In the genomic region with DNA sequence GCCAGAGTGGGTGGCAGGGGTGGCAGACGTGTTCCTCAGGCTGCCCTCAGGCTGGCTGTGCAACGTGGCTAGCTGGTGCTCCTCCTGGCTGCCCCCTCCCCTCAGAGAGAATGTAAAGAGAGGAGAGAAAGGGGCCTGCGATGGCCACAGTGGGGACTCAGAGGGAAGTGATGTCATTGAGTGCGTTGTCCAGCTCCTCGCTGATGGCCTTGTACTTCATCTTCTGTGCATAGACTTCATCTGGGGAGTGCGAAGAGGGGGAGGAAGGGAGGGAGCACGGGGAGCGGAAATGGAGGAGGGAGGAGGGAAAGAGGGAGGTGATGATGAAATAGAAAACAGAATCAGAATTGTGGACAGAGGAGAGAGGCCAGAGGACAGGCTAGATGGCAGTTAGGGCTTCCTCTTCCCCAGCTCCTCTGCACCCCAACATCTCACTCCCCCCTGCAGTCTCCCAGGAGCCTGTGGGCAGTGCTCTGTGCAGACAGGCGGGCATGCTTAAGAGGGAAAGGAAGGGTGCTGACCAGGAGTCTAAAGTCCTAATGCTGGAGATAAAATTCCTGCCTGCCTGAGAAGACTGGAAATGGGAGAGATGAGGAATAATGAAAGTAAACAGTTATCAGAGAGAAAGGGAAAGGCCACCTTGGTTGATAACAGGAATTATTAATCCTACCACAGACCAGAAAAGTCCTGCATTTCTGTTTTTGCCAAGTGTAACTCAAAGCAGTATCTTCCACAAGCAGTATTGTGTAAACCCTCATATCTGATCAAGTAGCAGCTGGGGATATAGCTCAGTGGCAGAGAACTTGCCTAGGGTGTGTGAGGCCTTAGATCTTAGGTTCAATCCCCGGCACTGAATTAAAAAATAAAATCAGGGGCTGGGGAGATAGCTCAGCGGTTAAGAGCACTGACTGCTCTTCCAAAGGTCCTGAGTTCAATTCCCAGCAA, we compare ENCODE assay signal across 35 mouse cellular contexts. TPM values are rescaled to one million over a fixed set of nuclear protein-coding genes. Genes with fewer than 3 reads are reported as not detected.
DNase-seq lines count a peak whose midpoint lies in the region; ATAC-seq and TF ChIP-seq lines count a peak whose summit lies in the region.
"Had no signal": no experiment of that assay in that cellular context is flagged by ENCODE, and none has a peak within 500 bp of the region (broad histone marks: within the 10 kb centered on the region; RNA-seq: fewer than 3 reads in every experiment).

No protein-coding gene starts in this region.

- H3K4me3 ChIP-seq in heart, embryonic 10.5 days: no peak overlapping the region
- H3K4me3 ChIP-seq in limb, embryonic 10.5 days: no peak overlapping the region
- 0 out of 2 replicates have a peak overlapping the region, but pooled peaks have one; percentile 7 for H3K4me3 ChIP-seq in small intestine, adult 2 months (ENCODE audit: low read depth, low read length)
- no peak overlapping the region for H3K4me3 ChIP-seq in forebrain, embryonic 10.5 days
- H3K4me3 ChIP-seq: heart, embryonic 13.5 days; hindbrain, embryonic 15.5 days; kidney, embryonic 15.5 days; limb, embryonic 15.5 days; midbrain, embryonic 10.5 days; neural tube, embryonic 15.5 days had no signal

- WGBS in heart, embryonic 10.5 days: 62% methylated on average over 11 of the region's 11 CpGs
- 79% methylated on average over 11 of the region's 11 CpGs for WGBS in limb, embryonic 10.5 days
- 20% methylated on average over 11 of the region's 11 CpGs for WGBS in small intestine, adult 2 months
- 79% methylated on average over 11 of the region's 11 CpGs for WGBS in forebrain, embryonic 10.5 days

- TF ChIP-seq POLR2A in small intestine, adult 2 months (IDR thresholded peaks at IDR 0.05; ENCODE audit: low read depth, low read length): no peak

- H3K4me1 ChIP-seq in heart, embryonic 10.5 days: peaks cover 68% of the 10 kb centered on the region
- H3K4me1 ChIP-seq in limb, embryonic 10.5 days: peaks cover 42% of the 10 kb centered on the region
- H3K4me1 ChIP-seq in small intestine, adult 2 months (ENCODE audit: control insufficient read depth, insufficient read depth, insufficient read length, low read length): peaks cover 22% of the 10 kb centered on the region
- H3K4me1 ChIP-seq in forebrain, embryonic 10.5 days: peaks cover 37% of the 10 kb centered on the region

- peaks cover 17% of the 10 kb centered on the region; the same call in 1 of the 2 replicates for H3K27me3 ChIP-seq in heart, embryonic 10.5 days (ENCODE audit: insufficient read depth, poor library complexity, severe bottlenecking)
- peaks cover 33% of the 10 kb centered on the region for H3K27me3 ChIP-seq in limb, embryonic 10.5 days (ENCODE audit: low read depth, poor library complexity, severe bottlenecking)
- no peaks in the 10 kb centered on the region for H3K27me3 ChIP-seq in small intestine, adult 2 months (ENCODE audit: control insufficient read depth, insufficient read depth, low read length)
- H3K27me3 ChIP-seq in forebrain, embryonic 10.5 days (ENCODE audit: poor library complexity, severe bottlenecking): peaks cover 43% of the 10 kb centered on the region

- no peaks in the 10 kb centered on the region for H3K9me3 ChIP-seq in heart, embryonic 10.5 days
- no peaks in the 10 kb centered on the region for H3K9me3 ChIP-seq in limb, embryonic 10.5 days (replicated peaks)
- no peaks in the 10 kb centered on the region for H3K9me3 ChIP-seq in forebrain, embryonic 10.5 days
- H3K9me3 ChIP-seq: G1E; heart, embryonic 13.5 days; hindbrain, embryonic 15.5 days; kidney, embryonic 15.5 days; limb, embryonic 15.5 days; midbrain, embryonic 10.5 days; neural tube, embryonic 15.5 days had no signal

- H3K27ac ChIP-seq in heart, embryonic 10.5 days: peak overlapping the region; percentile 59; the same call in 1 of the 2 replicates
- peak overlapping the region; percentile 46; the same call in 1 of the 2 replicates for H3K27ac ChIP-seq in limb, embryonic 10.5 days
- peak overlapping the region; percentile 78 for H3K27ac ChIP-seq in small intestine, adult 2 months (ENCODE audit: insufficient read depth, low read depth, low read length)
- H3K27ac ChIP-seq in forebrain, embryonic 10.5 days: no peak overlapping the region
- H3K27ac ChIP-seq: heart, embryonic 13.5 days; hindbrain, embryonic 15.5 days; kidney, embryonic 15.5 days; limb, embryonic 15.5 days; liver, embryonic 14.5 days; midbrain, embryonic 10.5 days; neural tube, embryonic 15.5 days had no signal

- ATAC-seq in common myeloid progenitor, adult 5-6 weeks (replicated peaks; ENCODE audit: low read depth, poor library complexity, severe bottlenecking): peak; percentile 33

- peaks cover 43% of the 10 kb centered on the region for H3K36me3 ChIP-seq in heart, embryonic 10.5 days
- peaks cover 22% of the 10 kb centered on the region for H3K36me3 ChIP-seq in limb, embryonic 10.5 days
- H3K36me3 ChIP-seq in small intestine, adult 2 months (ENCODE audit: control insufficient read depth, insufficient read depth, low read length): peaks cover 2% of the 10 kb centered on the region; the same call in 1 of the 2 replicates
- no peaks in the 10 kb centered on the region for H3K36me3 ChIP-seq in forebrain, embryonic 10.5 days (replicated peaks)
- H3K36me3 ChIP-seq: G1E; hindbrain, embryonic 15.5 days; midbrain, embryonic 10.5 days; neural tube, embryonic 15.5 days had no signal

- DNase-seq in heart, embryonic 10.5 days (ENCODE audit: low spot score): no peak
- DNase-seq in heart, adult 8-10 months (ENCODE audit: low spot score): no peak
- no peak for DNase-seq in limb, embryonic 10.5 days (ENCODE audit: low spot score)
- no peak for DNase-seq in forebrain, embryonic 10.5 days (ENCODE audit: extremely low spot score, low spot score)
- no peak for DNase-seq in ovary, postnatal 10 days (ENCODE audit: low spot score)
- no peak for DNase-seq in ovary, postnatal 14 days (ENCODE audit: low spot score)
- DNase-seq: adrenal gland, postnatal 14 days; B cell, adult 2 months; cerebellum, adult 9-10 months; heart, postnatal 4 days; kidney, postnatal 4 days; lung, embryonic 14.5 days; right cerebral cortex, postnatal 14 days; spleen, adult 18-20 months; thymus, postnatal 14 days had no signal

- no peak for TF ChIP-seq CTCF in small intestine, adult 2 months (IDR thresholded peaks at IDR 0.05; ENCODE audit: extremely low read depth, insufficient read length, insufficient replicate concordance, low read depth, low read length)

RNA-seq across cellular contexts. Expression of gene Tpm2, which starts 7.5 kb away (rescaled TPM):
- polyA plus RNA-seq in heart, embryonic 10.5 days (2016; fragmentation: Nextera tagmentation; extraction: Ambion mirVana): 135 and 142 TPM in 2 replicates
- total RNA-seq in heart, adult 8-10 months (2022): 10 to 100 TPM; 25.4 to 34.9 (median 31.1) TPM
- 8.4 and 10.7 TPM in 2 replicates for total RNA-seq in common myeloid progenitor, adult 5-6 weeks (2017)
- polyA plus RNA-seq in limb, embryonic 10.5 days (2016; fragmentation: Nextera tagmentation; extraction: Ambion mirVana): 45.4 and 60.0 TPM in 2 replicates
- polyA plus RNA-seq in small intestine, adult 2 months (2012; rRNA removed): 31.6 and 37.0 TPM in 2 replicates
- 40.0 and 42.6 TPM in 2 replicates for polyA plus RNA-seq in forebrain, embryonic 10.5 days (2016; fragmentation: Nextera tagmentation; extraction: Ambion mirVana)
- polyA plus RNA-seq: G1E had no signal

RNA-seq across cellular contexts. Expression of gene Car9, which starts 9.3 kb away (rescaled TPM):
- 1.4 and 1.7 TPM in 2 replicates for polyA plus RNA-seq in heart, embryonic 10.5 days (2016; fragmentation: Nextera tagmentation; extraction: Ambion mirVana)
- 1 to 10 TPM in 1 of 4 experiments, under 1 TPM in 3; 0.25 to 1.0 (median 0.52) TPM for total RNA-seq in heart, adult 8-10 months (2022)
- 7.3 and 8.3 TPM in 2 replicates for total RNA-seq in common myeloid progenitor, adult 5-6 weeks (2017)
- polyA plus RNA-seq in limb, embryonic 10.5 days (2016; fragmentation: Nextera tagmentation; extraction: Ambion mirVana): 1.0 and 1.3 TPM in 2 replicates
- 36.6 and 47.7 TPM in 2 replicates for polyA plus RNA-seq in small intestine, adult 2 months (2012; rRNA removed)
- 0.60 and 1.1 TPM in 2 replicates for polyA plus RNA-seq in forebrain, embryonic 10.5 days (2016; fragmentation: Nextera tagmentation; extraction: Ambion mirVana)
- total RNA-seq: CH12.LX had no signal
- polyA plus RNA-seq: G1E had no signal

RNA-seq across cellular contexts. Expression of gene Arhgef39, which starts 16.5 kb away (rescaled TPM):
- 39.9 and 40.1 TPM in 2 replicates for polyA plus RNA-seq in heart, embryonic 10.5 days (2016; fragmentation: Nextera tagmentation; extraction: Ambion mirVana)
- total RNA-seq in heart, adult 8-10 months (2022): not detected
- total RNA-seq in common myeloid progenitor, adult 5-6 weeks (2017): 46.1 and 64.5 TPM in 2 replicates
- 45.1 and 49.8 TPM in 2 replicates for polyA plus RNA-seq in limb, embryonic 10.5 days (2016; fragmentation: Nextera tagmentation; extraction: Ambion mirVana)
- polyA plus RNA-seq in small intestine, adult 2 months (2012; rRNA removed): 21.6 and 38.3 TPM in 2 replicates
- 54.6 and 56.7 TPM in 2 replicates for polyA plus RNA-seq in forebrain, embryonic 10.5 days (2016; fragmentation: Nextera tagmentation; extraction: Ambion mirVana)
- total RNA-seq: gastrocnemius, adult 18-20 months had no signal

RNA-seq across cellular contexts. Expression of gene Ccdc107, which starts 23.3 kb away (rescaled TPM):
- 67.2 and 71.7 TPM in 2 replicates for polyA plus RNA-seq in heart, embryonic 10.5 days (2016; fragmentation: Nextera tagmentation; extraction: Ambion mirVana)
- total RNA-seq in heart, adult 8-10 months (2022): 10 to 100 TPM; 28.7 to 39.4 (median 32.4) TPM
- total RNA-seq in common myeloid progenitor, adult 5-6 weeks (2017): 50.5 and 62.2 TPM in 2 replicates
- 44.3 and 50.8 TPM in 2 replicates for polyA plus RNA-seq in limb, embryonic 10.5 days (2016; fragmentation: Nextera tagmentation; extraction: Ambion mirVana)
- polyA plus RNA-seq in small intestine, adult 2 months (2012; rRNA removed): 365 and 503 TPM in 2 replicates
- 42.2 and 43.9 TPM in 2 replicates for polyA plus RNA-seq in forebrain, embryonic 10.5 days (2016; fragmentation: Nextera tagmentation; extraction: Ambion mirVana)

RNA-seq across cellular contexts. Expression of gene Sit1, which starts 32.5 kb away (rescaled TPM):
- polyA plus RNA-seq in heart, embryonic 10.5 days (2016; fragmentation: Nextera tagmentation; extraction: Ambion mirVana): not detected in 2 replicates
- total RNA-seq in heart, adult 8-10 months (2022): not detected
- total RNA-seq in common myeloid progenitor, adult 5-6 weeks (2017): not detected in 2 replicates
- not detected in 2 replicates for polyA plus RNA-seq in limb, embryonic 10.5 days (2016; fragmentation: Nextera tagmentation; extraction: Ambion mirVana)
- polyA plus RNA-seq in small intestine, adult 2 months (2012; rRNA removed): 0.96 and 1.9 TPM in 2 replicates
- not detected in 2 replicates for polyA plus RNA-seq in forebrain, embryonic 10.5 days (2016; fragmentation: Nextera tagmentation; extraction: Ambion mirVana)
- total RNA-seq: G1E; gastrocnemius, adult 18-20 months; heart, postnatal 4 days; left cerebral cortex, adult 18-20 months; left cerebral cortex, postnatal 36 days; midbrain, postnatal 0 days had no signal
- polyA plus RNA-seq: brain, embryonic 14.5 days; embryonic facial prominence, embryonic 11.5 days; forebrain, embryonic 11.5 days; G1E; heart, embryonic 13.5 days; hindbrain, embryonic 15.5 days; intestine, embryonic 14.5 days; kidney, embryonic 15.5 days; limb, embryonic 15.5 days; lung, embryonic 14.5 days; midbrain, embryonic 10.5 days; midbrain, postnatal 0 days; neural tube, embryonic 15.5 days; testis, adult 2 months had no signal

Comparison
In these comparisons a context has a peak if more than half of its experiments do, and no peak if none do; other contexts are left out.
1. RNA of gene Car9, which starts 9.3 kb away (polyA plus RNA-seq): 36.6 to 47.7 TPM in small intestine, adult 2 months; 1.4 to 1.7 TPM in heart, embryonic 10.5 days, 1.0 to 1.3 TPM in limb, embryonic 10.5 days and 0.60 to 1.1 TPM in forebrain, embryonic 10.5 days; every median in the first group is over 10 times any median in the second.